Mouse (Mus musculus) bone marrow, adult 2 months (tissue): ENCODE measurements around the gene Mrnip. TPM values are rescaled to one million over a fixed set of nuclear protein-coding genes. Genes with fewer than 3 reads are reported as not detected.

Experiments used
- H3K27ac ChIP-seq: fragments of 200-500 bp; 2 replicates; pipeline ENCODE4 v1.5.1; 2012; ENCODE audit warnings: low read depth, mild to moderate bottlenecking, control low read depth, inconsistent platforms, low read length; ENCODE audit not compliant: control insufficient read depth, poor library complexity, insufficient read depth
- H3K4me1 ChIP-seq: fragments of 200-500 bp; 2 replicates; pipeline ENCODE4 v1.6.1; 2011; ENCODE audit warnings: low read length; ENCODE audit not compliant: control insufficient read depth, insufficient read depth
- H3K4me3 ChIP-seq: fragments of 200-500 bp; replicated peaks from 2 replicates; pipeline ENCODE3; 2011; ENCODE audit warnings: mild to moderate bottlenecking, low read depth, low read length, control low read depth; ENCODE audit not compliant: control insufficient read depth
- CTCF ChIP-seq: fragments of 200-500 bp; IDR thresholded peaks from 2 replicates; pipeline ENCODE4 v1.5.1; 2011; ENCODE audit warnings: low read length, control low read depth; ENCODE audit not compliant: control insufficient read depth, insufficient read depth
- POLR2A ChIP-seq: fragments of 200-500 bp; IDR thresholded peaks from 2 replicates; pipeline ENCODE4 v1.6.1; 2011; ENCODE audit warnings: low read depth, mild to moderate bottlenecking, control low read depth, low read length, borderline replicate concordance; ENCODE audit not compliant: control insufficient read depth
- WGBS: fragments of 180-500 bp; shearing (Covaris S2); methylation state at CpG from one replicate; pipeline ENCODE4 v1.1.7; 2018; 5-methylcytosine and 5-hydroxymethylcytosine counted together
- polyA plus RNA-seq: library from polyadenylated mRNA; stranded (reverse); fragments of >200 nt; gene quantifications from 2 replicates; pipeline ENCODE4 v1.2.4, GENCODE M21; 2011; ENCODE audit warnings: low replicate concordance; ENCODE audit not compliant: missing spikeins, insufficient read depth, insufficient read length

Mrnip gene
- polyA plus RNA-seq, 1 experiment: 6.2 TPM

- Histone ChIP-seq H3K4me3 (no peak overlapping the region), H3K4me1 (no peaks in the 10 kb centered on the region), H3K27ac (no peak overlapping the region)
- TF ChIP-seq CTCF (no peak), POLR2A (no peak)
- WGBS: 83% methylated on average over 12 of the region's 12 CpGs
Measured at GRCm38 (mm10) chr11:50154777-50155520, 19.3 kb upstream of the Mrnip start.

GRCm38 (mm10) chr11:50155785-50156184 lies 18.5 kb upstream of the Mrnip start:
- Histone ChIP-seq H3K4me1 (no peaks in the 10 kb centered on the region), H3K4me3 (no peak overlapping the region), H3K27ac (no peak overlapping the region)
- 93% methylated on average over 2 of the region's 2 CpGs for WGBS
- TF ChIP-seq POLR2A (no peak), CTCF (no peak)

GRCm38 (mm10) chr11:50156725-50157258 lies 17.5 kb upstream of the Mrnip start:
- WGBS: 89% methylated on average over 16 of the region's 16 CpGs
- Histone ChIP-seq H3K4me1 (peaks cover under 1% of the 10 kb centered on the region; the same call in 1 of the 2 replicates), H3K27ac (no peak overlapping the region; the same call in 1 of the 2 replicates), H3K4me3 (no peak overlapping the region)
- TF ChIP-seq CTCF (no peak), POLR2A (no peak)

GRCm38 (mm10) chr11:50158346-50158745 lies 15.9 kb upstream of the Mrnip start:
- TF ChIP-seq CTCF: no peak
- no peak for TF ChIP-seq POLR2A
- 88% methylated on average over 7 of the region's 7 CpGs for WGBS
- Histone ChIP-seq H3K4me3 (no peak overlapping the region), H3K27ac (no peak overlapping the region), H3K4me1 (peaks cover 8% of the 10 kb centered on the region)

- WGBS: 83% methylated on average over 4 of the region's 4 CpGs
- no peak for TF ChIP-seq CTCF
- TF ChIP-seq POLR2A: no peak
- no peak overlapping the region for H3K27ac ChIP-seq
- H3K4me1 ChIP-seq: peaks cover 8% of the 10 kb centered on the region
- no peak overlapping the region for H3K4me3 ChIP-seq
Measured at GRCm38 (mm10) chr11:50159347-50159746, 14.9 kb upstream of the Mrnip start.

GRCm38 (mm10) chr11:50161578-50162304 lies 12.5 kb upstream of the Mrnip start:
- H3K4me3 ChIP-seq: no peak overlapping the region
- 62% methylated on average over 10 of the region's 10 CpGs for WGBS
- peak overlapping the region; percentile 7 for H3K27ac ChIP-seq
- TF ChIP-seq CTCF (peak; percentile 98), POLR2A (peak; percentile 33; the same call in 1 of the 2 replicates)
- peaks cover 8% of the 10 kb centered on the region for H3K4me1 ChIP-seq

GRCm38 (mm10) chr11:50162338-50163050 lies 11.8 kb upstream of the Mrnip start:
- Histone ChIP-seq H3K4me1 (peaks cover 8% of the 10 kb centered on the region), H3K27ac (peak overlapping the region; percentile 7), H3K4me3 (no peak overlapping the region)
- TF ChIP-seq POLR2A: no peak
- no peak for TF ChIP-seq CTCF
- 82% methylated on average over 3 of the region's 3 CpGs for WGBS

- no peaks in the 10 kb centered on the region for H3K4me1 ChIP-seq
- no peak for TF ChIP-seq CTCF
- TF ChIP-seq POLR2A: no peak
- H3K27ac ChIP-seq: no peak overlapping the region
- WGBS: 75% methylated on average over 5 of the region's 5 CpGs
- H3K4me3 ChIP-seq: no peak overlapping the region
Measured at GRCm38 (mm10) chr11:50168352-50168751, 5.9 kb upstream of the Mrnip start.
